Mouse (Mus musculus) cerebellum, adult 8-10 months (tissue): ENCODE results near the gene Pisd.
A peak's percentile ranks its signal among the peaks of the same experiment; 100 is the strongest.
"Not testable (repeated sequence)": the region's sequence is repeated elsewhere in the genome, so short reads cannot be mapped to it uniquely, and the experiment has no call there.

Experiments
- DNase-seq: peaks from one replicate; pipeline ENCODE4 v3.0.0; 2022

Gene Pisd

DNA sequence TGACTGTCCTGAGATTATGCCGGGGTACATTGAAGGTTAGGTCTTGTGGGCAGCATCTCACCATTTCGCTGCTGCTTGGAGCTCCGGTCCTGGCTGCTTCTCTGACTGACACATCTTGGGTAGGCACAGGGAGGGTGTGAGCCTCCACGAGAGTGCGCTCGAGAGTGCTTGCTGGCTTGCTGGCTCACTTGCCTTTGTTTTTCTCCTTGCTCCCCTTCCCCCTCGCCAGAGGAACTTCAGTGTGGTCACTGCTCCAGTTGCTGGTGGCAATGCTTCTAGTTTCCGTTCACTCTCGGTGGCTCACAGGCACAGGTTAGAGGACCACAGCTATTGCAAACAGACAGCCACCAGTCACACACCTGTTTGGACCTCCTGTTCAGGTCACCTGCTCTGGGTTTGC, 43.3 kb downstream of the Pisd start:
- DNase-seq = peak; percentile 70

- not testable (repeated sequence) for DNase-seq
Observed at GRCm38 (mm10) chr5:32741377-32741776, 44.1 kb downstream of the Pisd start.

- DNase-seq = not testable (repeated sequence)
Observed at GRCm38 (mm10) chr5:32740850-32741249, 44.6 kb downstream of the Pisd start.

DNA sequence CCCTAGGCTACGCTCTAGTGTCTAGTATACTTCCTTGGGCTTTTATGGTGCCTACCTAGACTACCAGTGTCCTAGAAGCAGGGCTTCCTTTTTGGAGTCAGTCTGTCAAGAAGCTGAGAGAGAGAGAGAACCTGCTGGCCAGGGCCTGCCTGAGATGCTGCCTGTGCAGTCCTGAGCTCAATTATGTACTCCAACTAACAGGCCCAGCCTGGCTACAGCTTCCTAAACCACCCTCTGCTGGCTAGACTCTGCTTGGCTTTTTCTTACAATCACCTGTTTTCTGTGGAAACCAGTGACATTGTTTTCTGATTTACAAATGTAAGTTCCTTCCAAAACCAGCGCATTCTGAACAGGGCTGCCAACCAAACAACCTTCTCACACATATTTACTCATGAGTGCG, 45.3 kb downstream of the Pisd start:
- DNase-seq = no peak

GRCm38 (mm10) chr5:32736770-32737169, 48.7 kb downstream of the Pisd start:
- not testable (repeated sequence) for DNase-seq

DNA sequence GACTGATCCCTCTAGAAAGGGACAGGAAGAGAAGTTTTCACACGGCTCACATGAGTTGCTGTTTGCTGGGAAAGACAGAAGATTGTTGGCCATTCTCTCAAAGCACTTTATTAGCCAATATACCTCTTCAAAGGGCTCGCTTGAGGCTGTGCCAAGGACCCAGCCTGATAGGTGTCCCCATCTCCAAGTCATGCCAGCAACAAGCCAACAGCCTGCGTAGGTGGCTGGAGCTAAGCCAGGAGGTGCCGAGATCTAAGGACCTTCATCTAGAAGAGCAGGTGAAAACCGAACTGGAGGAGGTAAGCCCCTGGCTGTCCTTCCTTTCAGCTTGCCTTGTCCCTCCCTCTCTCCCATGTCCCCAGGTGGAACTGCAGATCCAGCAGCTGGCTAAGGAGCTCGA, 49.7 kb downstream of the Pisd start:
- no peak for DNase-seq

DNA sequence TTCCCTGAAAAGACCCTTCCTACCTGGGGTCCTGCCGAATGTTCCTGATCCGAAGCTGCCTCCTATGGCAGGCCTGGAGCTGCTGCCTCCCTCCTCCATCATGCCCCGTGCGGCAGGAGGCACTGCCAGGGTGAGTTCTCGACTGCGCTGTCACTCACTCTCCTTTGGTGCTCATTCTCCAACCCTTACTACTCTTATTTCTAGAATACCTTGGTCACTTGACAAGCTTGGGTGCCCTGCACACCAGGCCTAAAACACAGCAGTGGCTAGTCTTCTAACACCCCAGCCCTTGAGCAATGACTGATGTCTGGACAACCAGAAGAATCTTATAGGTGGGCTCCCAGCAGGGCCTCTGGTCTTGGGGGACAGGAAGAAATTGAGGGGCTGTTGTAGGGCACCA, 51.6 kb downstream of the Pisd start:
- not testable (repeated sequence) for DNase-seq

GRCm38 (mm10) chr5:32728851-32729250, 56.6 kb downstream of the Pisd start:
- DNase-seq = no peak

DNA sequence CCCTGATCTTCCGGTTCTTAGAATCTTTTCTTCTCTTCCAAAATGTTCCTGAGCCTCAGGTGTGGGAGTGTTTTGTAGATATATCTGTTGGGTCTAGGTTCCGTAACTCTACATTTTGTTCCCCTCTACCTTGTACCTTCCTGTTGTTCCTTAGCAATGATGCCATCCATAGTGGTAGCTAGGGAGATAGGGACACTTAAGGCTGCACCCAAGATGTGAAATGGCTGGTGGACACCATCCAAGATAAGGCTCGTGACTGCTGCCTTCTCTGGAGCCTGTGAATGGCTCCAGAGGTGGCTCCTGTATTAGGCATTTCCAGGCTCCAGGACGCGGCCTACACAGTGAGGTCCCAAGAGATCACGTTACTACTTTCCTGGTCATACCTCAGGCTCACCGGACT, 57.1 kb downstream of the Pisd start:
- no peak for DNase-seq

DNA sequence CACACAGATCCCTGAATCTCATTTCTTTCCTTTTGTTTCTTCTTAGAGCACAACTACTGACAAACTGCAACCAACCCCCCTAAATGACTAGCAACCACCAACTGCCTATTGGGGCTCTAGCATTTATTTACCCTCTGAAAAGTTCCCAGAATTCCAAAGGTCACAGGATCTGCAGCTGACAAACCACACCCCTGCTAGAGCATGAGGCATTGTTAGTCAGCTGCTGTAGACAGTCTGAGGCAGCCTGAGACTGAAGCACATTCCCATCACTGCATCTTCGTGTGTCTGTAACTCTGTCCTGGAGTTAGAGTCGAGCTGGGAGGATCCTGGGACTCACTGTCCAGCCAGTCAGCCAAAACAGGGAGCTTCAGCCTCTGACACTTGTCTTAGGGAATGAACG, 60.0 kb downstream of the Pisd start:
- not testable (repeated sequence) for DNase-seq

DNA sequence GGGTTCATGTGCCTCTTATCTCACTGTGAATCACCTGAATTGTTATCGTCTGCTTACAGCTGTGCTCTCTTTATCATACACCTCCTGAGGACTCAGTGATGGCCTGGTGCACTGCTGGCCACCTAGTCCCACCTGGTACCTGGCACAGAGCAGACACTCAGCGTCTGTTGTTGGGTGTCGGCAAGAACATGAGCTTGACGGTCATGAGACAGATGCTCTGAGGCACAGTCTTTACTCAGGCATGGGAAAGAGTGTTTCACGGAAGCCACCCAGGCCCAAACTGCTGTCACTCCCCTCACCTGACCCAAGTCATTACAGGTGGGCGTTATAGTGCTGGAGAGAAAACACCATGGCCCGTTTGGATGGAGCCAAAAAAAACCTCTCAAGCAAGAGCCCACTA, 61.5 kb downstream of the Pisd start:
- no peak for DNase-seq

DNA sequence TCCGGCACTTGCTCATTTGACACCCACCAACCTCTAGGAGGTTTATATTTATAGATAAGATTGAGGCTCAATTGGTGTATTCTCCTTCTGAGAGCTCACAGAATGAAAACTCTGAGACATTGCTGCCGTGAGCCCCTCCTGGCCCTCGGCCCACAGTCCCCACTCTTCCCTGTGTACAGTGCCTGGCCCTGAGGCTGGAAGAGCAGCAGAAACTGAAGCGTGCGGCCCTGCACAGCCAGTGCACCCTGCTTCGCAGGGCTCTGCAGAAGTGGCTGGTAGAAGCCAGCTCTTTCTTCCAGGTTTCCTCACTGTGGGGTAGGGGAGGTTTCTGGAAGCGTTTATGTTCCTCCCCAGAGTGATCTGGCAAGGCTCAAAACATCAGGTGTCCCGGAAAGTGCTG, 62.7 kb downstream of the Pisd start:
- not testable (repeated sequence) for DNase-seq

DNA sequence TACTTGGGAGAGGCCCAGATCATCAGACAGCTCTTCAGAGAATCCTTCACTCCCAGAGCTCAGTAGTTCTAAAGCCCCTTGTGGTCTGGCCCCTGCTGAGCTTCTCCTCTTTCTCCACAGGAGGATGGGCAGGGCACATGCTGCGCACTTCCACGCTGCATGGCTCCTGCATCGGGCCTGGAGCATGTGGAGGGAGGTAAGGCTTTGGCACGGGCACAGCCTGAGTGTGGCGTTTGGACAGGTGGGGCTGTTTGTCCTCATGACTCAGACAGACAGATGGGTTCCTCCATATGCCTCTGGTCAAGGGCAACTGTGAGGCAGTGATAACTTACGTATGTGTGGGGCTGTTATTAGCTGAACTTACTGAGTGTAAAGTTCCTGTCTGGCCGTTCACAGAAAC, 63.2 kb downstream of the Pisd start:
- DNase-seq = no peak

- no peak for DNase-seq
Observed at GRCm38 (mm10) chr5:32721316-32721715, 64.1 kb downstream of the Pisd start.

DNA sequence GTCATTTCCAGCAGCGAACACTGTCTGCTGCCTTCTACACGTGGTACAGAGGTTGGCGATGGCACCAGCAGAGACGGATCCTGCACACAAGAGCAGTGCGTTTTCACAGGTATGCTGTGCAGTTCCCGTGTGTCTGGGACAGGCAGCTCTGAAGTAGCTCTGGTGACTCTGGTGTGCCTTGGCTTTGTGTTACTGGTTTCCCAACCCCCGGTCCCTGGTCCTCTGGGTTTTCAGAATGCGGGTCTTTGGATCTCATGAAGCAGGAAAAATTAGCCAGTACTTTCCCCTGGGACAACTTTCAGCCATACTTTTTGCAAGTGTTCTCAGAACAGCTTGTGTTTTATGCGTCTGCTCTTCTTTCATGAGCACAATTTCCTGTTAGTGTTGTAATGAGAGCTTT, 65.0 kb downstream of the Pisd start:
- no peak for DNase-seq

DNA sequence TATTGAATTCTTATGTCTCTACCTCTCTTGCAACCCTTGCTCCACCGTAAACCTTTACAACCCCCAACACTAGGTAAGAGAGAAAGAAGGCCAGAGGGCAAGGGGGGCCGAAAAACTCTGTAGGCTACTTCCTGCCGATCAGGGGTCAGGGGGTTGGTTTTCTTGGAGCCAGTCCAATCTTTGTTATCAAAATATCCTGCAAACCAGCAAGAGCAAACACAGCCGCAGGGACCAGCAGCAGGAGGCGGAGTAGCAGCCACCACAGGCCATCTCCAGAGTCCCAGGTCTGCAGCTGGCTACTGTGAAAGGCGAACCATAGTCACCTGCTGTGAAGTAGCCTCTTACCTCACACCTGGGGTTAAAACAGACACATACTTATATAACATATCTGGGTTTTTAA, 66.5 kb downstream of the Pisd start:
- DNase-seq = no peak

GRCm38 (mm10) chr5:32717726-32718125, 67.7 kb downstream of the Pisd start:
- DNase-seq = no peak

GRCm38 (mm10) chr5:32713703-32714467, 71.6 kb downstream of the Pisd start:
- DNase-seq = peak; percentile 91

DNA sequence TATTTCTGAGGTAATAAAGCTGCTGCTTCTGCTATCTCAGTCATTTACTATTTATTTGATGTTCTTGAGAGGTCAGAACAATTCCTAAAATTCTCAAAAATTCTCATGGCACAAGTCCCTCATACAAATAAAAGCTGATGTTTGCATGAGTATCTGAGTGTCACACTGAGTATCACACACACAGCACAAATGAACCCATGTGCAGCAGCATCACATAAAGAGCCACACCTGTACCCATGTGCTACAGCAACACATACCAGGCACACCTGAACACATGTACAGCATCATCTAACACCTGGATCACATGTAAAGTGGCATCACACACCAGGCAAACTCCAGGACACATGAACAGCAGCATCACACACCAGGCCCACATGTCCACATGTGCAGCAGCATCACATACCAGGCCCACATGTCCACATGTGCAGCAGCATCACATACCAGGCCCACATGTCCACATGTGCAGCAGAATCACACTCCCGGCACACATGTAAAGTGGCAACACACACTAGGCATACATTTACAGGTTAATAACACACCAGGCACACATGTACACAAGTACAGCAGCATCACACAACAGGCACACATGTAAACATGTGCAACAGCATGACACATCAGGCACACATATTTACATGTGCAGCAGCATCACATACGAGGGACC, 72.3 kb downstream of the Pisd start:
- DNase-seq = no peak

DNA sequence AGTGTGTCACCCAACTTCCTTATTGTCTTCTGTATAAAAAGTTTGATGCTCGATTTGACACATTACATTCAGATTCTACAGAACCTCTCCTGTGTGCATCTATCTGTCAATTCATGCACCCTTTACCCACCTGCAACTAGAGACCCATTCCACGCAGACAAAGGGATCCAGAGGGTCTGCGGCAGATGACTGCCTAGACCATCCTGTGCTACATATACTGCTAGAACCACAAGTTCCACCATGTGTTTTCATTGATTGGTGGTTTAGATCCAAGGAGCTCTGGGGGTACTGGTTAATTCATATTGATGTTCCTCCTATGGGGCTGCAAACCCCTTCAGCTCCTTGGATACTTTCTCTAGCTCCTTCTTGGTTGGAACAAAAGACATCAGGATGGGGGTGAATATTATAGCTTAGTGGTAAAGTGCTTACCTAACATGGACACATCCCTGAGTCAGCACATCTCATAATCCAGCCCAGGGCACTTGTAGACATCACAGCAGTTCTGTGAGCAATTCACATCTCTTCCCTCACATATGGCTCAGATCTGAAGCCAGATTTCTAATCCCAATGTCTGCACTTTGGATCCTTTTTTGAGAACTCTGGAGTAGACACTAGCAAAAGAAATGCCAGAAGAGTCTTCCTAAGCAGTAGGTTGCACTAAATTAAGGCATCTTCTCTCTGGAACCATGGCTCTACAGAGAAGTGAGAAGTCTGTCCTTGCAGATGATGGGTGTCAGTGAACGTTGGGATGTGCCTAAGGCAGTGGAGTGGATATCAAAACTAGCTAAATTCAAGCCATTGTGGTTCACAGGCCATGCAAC, 73.0 kb downstream of the Pisd start:
- DNase-seq = no peak

GRCm38 (mm10) chr5:32711485-32711884, 74.0 kb downstream of the Pisd start:
- DNase-seq = no peak

DNA sequence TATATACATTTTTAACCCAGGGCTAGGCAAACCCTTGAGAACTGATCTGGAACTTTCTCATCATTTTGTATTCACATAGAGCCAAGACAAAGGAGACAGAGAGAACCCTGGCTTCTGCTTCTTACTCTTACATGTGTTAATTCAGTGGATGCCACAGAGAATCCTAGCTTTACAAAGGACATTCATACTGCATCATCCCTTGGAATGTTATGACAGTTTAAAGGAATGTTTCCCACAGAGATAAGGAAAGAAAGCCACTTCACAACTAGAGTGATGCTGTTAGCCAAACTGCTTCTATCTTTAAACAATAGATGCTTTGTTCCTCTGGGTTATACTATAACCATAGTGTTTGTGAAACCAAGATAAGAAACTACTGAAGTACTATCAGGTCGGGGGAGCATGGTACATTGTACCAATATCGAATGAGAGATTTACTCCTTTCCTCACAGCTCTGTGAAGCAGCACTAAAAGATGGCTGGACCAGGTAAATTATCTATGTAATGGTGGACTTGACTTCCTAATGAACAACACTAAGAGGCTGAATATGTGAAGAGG, 79.1 kb downstream of the Pisd start:
- no peak for DNase-seq

GRCm38 (mm10) chr5:32697208-32697867, 88.1 kb downstream of the Pisd start:
- no peak for DNase-seq
